Mouse (Mus musculus) olfactory bulb, adult 2 months (tissue): ENCODE data around the gene Zfp592.

Experiments used
- CTCF ChIP-seq: fragments of 200-500 bp; IDR thresholded peaks from 2 replicates; pipeline ENCODE4 v1.5.1; 2012; ENCODE audit warnings: low read depth, mild to moderate bottlenecking, low read length, moderate library complexity; ENCODE audit not compliant: insufficient read depth
- POLR2A ChIP-seq: fragments of 200-500 bp; IDR thresholded peaks from 2 replicates; pipeline ENCODE4 v1.6.1; 2012; ENCODE audit warnings: mild to moderate bottlenecking, low read depth, low read length, moderate library complexity; ENCODE audit not compliant: insufficient read depth

- no peak for TF ChIP-seq POLR2A
- TF ChIP-seq CTCF = no peak
Measured at GRCm38 (mm10) chr7:81059388-81059787, 65.9 kb downstream of the Zfp592 start.
